Mouse (Mus musculus) embryonic fibroblast, embryonic 13.5 days (primary cell): Measurements from ENCODE around the gene Tbc1d10c. TPM values are rescaled to one million over a fixed set of nuclear protein-coding genes. Genes with fewer than 3 reads are reported as not detected.
"Not testable (repeated sequence)": the region's sequence is repeated elsewhere in the genome, so short reads cannot be mapped to it uniquely, and the experiment has no call there.

Experiments
- H3K27ac ChIP-seq: 2 replicates; pipeline ENCODE4 v1.5.1; 2012; ENCODE audit warnings: low read length, control low read depth, inconsistent platforms; ENCODE audit not compliant: insufficient read depth
- H3K4me1 ChIP-seq: 2 replicates; pipeline ENCODE4 v1.6.1; 2011; ENCODE audit warnings: low read length; ENCODE audit not compliant: control insufficient read depth, insufficient read depth
- H3K4me3 ChIP-seq: 2 replicates; pipeline ENCODE4 v1.5.1; 2011; ENCODE audit warnings: mild to moderate bottlenecking, control low read depth, low read length; ENCODE audit not compliant: insufficient read depth
- CTCF ChIP-seq: IDR thresholded peaks from 2 replicates; pipeline ENCODE4 v1.5.1; 2011; ENCODE audit warnings: mild to moderate bottlenecking, control low read depth, low read length, moderate library complexity, borderline replicate concordance; ENCODE audit not compliant: insufficient read depth
- POLR2A ChIP-seq: IDR thresholded peaks from 2 replicates; pipeline ENCODE4 v1.6.1; 2011; ENCODE audit warnings: low read depth, mild to moderate bottlenecking, control low read depth, low read length, moderate library complexity
- polyA plus RNA-seq: library from polyadenylated mRNA; stranded (reverse); fragments of >200 nt; gene quantifications from 2 replicates; pipeline ENCODE4 v1.2.4, GENCODE M21; 2011; ENCODE audit warnings: low read depth; ENCODE audit not compliant: missing spikeins, insufficient read length

Gene Tbc1d10c
- polyA plus RNA-seq, 1 experiment, result 0.25 TPM

DNA sequence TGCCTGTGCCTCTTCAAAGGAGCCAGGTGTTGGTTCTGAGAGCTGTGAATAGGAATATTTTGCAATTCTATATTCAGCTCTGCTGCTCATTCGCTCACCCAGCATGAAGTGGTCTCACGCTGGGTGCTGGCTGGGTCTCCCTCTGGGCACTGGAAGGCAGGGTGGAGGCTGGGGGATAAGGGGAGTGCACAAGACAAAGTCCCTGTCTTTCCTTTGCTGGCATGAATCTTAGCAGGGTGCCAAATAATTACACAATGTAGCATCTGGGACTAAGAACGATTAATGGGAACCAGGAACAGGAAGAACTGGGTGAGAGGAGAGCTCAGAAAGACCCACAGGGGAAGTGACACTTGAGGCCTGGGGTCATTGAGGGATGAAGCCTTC, 44.1 kb downstream of the Tbc1d10c start:
- TF ChIP-seq POLR2A (no peak), CTCF (no peak)
- Histone ChIP-seq H3K27ac (no peak overlapping the region), H3K4me3 (no peak overlapping the region), H3K4me1 (no peaks in the 10 kb centered on the region)

DNA sequence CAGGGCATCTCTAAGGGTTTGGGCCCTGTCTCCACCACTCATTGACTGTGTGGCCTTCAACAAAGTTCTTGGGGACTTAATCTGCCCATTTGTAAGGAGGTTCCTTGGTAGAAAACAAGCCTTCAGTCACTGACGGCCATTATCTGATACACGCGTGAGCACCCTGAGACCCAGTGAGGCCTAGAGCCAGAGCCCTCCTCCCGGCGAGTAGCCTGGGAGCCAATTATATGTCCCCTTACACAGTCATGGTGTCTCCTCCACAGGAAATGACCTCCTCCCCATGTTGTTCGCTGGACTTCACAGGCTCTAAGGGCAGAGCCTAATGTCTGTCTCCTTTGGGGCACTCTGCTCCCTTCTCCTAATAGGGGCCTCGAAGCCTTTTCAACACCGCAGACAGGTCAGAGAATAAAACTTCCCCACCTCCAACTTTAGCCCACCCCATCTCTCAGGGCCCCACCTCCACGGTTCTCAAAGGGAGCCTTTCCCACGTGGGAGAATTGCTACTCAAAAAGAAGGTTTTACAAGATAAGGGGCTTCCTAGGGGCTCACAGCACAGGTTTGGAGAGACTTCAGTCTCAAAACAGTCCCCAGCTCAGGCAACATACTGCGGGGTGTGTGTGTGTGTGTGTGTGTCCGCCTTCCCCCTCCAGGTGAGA, 44.6 kb downstream of the Tbc1d10c start:
- H3K4me3 ChIP-seq, result no peak overlapping the region
- no peak for TF ChIP-seq CTCF
- no peak overlapping the region for H3K27ac ChIP-seq
- no peaks in the 10 kb centered on the region for H3K4me1 ChIP-seq

DNA sequence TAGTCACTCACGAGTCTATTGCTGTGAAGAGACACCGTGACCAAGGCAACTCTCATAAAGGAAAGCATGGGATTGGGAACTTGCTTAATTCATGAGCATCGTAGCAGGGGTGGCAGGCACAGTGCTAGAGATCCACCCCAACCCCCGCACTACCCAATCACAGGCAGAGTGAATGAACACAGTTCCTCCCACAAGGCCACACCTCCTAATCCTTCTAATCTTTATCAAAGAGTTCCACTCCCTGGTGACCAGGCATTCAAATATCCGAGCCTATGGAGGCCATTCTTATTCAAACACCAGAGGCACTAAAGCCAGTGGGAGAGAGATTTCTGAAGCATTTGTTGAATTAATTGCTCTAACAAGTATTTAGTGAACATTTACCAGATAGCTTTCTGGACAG, 45.1 kb downstream of the Tbc1d10c start:
- Histone ChIP-seq H3K27ac (no peak overlapping the region), H3K4me3 (no peak overlapping the region), H3K4me1 (no peaks in the 10 kb centered on the region)
- TF ChIP-seq CTCF, result no peak
- TF ChIP-seq POLR2A, result no peak

DNA sequence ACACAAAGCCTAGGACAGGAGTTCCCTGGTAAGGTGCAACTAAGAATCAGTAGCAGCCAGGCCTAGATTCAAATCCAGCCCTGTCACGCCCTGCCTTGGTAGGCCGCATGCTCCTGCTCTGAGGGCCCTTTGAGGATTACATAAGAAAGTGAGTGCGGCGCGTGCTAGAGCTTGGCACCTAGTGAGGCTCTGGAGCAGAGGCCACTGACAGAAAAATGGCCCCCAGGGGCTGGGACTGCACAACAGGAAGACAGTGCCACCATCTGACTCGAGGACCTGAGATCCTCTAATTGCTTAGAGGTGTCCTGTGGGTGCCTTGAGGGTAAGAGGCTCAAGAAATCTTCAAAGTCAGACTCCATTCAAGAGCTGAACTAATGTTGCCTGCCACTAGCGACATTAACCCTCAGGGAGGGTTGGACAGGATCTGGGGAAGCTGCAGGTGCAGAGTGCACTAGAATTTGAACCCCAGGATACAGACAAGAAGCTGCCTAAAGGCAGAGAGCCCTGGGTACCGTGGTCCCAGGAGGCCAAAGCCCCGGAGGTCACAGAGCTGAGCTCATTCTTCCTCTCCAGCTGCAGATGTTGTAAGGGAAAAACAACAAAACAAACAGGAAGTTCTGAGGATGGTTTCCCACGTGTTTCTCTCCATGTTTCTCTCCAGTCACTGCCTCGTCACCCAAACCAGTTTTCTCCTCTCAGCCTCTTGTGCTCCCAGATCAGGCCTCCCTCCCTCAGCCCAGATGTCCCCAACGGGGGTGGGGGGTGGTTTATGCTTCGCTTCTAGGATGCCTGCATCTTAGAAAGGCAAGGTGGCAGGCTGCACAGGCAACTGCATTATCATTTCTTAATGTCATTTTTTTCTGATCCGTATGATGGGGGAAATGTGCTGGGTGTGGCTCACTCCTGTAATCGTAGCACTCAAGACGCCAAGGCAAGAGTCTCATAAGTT, 46.3 kb downstream of the Tbc1d10c start:
- no peak overlapping the region for H3K4me3 ChIP-seq
- H3K27ac ChIP-seq, result no peak overlapping the region
- H3K4me1 ChIP-seq, result no peaks in the 10 kb centered on the region
- TF ChIP-seq POLR2A (no peak), CTCF (no peak)

DNA sequence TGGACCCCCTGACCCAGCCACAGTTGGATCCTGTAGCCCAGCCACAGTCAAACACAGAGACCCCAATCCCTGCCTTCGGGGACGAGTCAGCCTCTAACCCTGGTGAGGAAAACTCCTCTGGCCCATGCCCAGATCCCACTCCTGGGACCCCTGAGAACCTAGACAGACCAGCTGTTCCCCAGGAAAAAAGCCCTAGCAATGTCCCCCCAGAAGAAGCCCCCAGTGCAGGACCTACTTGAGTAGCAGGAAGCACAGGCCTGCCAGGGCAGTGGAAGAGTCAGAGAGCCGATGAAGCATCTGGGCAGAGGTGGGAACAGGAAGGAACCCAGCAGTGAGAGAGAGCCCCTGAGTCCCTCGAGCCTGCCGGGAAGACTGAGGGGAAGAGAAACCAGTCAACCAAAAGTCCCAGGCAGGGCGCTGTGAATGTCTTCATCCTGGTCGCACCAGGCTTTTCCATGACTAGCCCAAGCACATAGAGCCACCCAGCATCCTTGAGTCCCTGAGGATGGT, 47.3 kb downstream of the Tbc1d10c start, which contains the start of gene Cabp4:
Gene Cabp4 (minus strand): TSS at position 275 of the 510 bp plus-strand sequence.
- no peak within 1 kb of the TSS for H3K4me3 ChIP-seq
- no peak for TF ChIP-seq POLR2A
- TF ChIP-seq CTCF, result no peak

DNA sequence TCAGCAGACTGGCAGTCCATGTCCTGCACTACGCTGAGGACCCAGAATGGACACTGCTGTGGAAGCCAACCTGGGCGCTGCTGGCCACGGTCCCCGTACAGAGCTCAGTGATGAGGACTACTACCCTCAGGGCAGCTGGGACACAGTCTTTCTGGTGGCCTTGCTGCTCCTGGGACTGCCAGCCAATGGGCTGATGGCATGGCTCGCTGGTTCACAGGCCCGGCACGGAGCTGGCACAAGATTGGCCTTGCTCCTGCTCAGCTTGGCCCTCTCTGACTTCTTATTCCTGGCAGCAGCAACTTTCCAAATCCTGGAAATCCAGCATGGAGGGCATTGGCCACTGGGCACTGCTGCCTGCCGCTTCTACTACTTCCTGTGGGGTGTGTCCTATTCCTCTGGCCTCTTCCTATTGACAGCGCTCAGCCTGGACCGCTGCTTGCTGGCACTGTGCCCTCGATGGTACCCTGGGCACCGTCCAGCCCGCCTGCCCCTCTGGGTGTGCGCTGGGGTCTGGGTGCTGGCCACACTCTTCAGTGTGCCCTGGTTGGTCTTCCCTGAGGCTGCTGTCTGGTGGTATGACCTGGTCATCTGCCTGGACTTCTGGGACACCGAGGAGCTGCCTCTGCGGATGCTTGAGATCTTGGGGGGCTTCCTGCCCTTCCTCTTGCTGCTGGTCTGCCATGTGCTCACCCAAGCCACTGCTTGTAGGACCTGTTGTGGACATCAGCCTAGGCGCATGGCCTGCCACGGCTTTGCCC, 48.5 kb downstream of the Tbc1d10c start:
- TF ChIP-seq POLR2A, result no peak
- TF ChIP-seq CTCF, result no peak
- Histone ChIP-seq H3K4me1 (no peaks in the 10 kb centered on the region), H3K27ac (no peak overlapping the region), H3K4me3 (no peak overlapping the region)

More for the DNA sequence above, 47.3 kb downstream of the Tbc1d10c start, which contains the start of gene Cabp4:
- Histone ChIP-seq H3K27ac (no peak within 1 kb of the TSS), H3K4me1 (no peaks in the 10 kb centered on the region)

DNA sequence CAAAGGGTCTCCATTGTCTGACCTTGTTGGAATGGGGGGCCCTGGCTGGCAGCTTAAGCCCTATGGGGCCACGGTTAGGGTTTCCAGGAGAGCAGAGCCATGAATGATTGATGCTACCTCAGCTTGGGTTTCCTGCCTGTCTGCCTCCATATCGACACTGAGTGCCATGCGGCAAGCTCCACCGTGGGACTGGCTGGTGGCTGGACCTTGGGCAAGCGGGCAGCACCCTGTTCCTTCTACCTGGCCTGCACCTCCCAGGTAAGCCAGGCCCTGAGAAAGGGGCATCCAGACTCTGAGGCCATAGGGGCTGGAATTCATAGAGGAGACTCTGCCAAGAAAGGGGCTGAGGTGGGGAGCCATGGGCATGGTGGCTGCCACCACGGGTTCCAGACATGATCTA, 50.9 kb downstream of the Tbc1d10c start:
- H3K4me1 ChIP-seq, result no peaks in the 10 kb centered on the region
- H3K4me3 ChIP-seq, result no peak overlapping the region
- TF ChIP-seq CTCF (no peak), POLR2A (no peak)
- no peak overlapping the region for H3K27ac ChIP-seq

DNA sequence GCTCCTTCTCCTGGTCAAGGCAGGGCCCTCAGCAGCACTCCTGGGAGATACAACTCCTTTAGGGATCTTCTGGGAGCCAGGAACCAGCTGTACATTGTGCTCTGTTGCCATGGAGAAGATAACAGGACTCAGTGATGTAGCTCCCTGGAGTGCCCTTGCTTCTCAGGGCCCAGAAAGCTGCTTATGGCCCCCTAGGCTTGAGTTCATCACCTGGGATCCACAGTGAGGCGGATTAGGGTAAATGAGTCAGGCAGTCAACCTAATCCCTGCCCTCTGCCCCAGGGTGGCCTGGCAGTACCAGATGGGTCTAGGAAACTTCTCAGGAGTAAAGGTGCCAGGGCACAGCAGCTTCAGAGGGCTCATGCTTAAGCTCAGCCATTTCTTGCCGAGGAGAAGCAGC, 51.6 kb downstream of the Tbc1d10c start, which contains the start of gene Gpr152:
Gene Gpr152 (plus strand): TSS at position 342 of the 400 bp plus-strand sequence.
- Histone ChIP-seq H3K4me1 (peaks cover 2% of the 10 kb centered on the region; the same call in 1 of the 2 replicates), H3K27ac (no peak within 1 kb of the TSS), H3K4me3 (no peak within 1 kb of the TSS)
- no peak for TF ChIP-seq CTCF
- no peak for TF ChIP-seq POLR2A

DNA sequence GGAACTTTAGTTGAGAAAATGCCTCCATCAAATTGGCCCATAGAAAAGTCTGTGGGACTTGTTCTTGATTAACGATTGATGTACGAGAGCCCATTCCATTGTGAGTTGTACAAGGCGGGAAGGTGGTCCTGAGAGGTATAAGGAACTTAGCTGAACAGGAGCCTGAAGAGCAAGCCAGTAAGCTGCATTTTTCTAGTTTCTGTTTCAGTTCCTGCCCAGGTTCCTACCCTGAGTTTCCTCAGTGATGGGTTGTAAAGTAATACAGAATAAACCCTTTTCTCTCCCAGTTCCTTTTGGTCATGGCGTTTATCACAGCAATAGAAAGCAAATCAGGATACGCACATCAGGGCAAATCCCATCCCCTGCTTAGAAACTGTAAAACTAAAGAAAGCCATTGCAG, 53.2 kb downstream of the Tbc1d10c start:
- Histone ChIP-seq H3K27ac (no peak overlapping the region), H3K4me1 (peaks cover 2% of the 10 kb centered on the region; the same call in 1 of the 2 replicates), H3K4me3 (no peak overlapping the region)
- TF ChIP-seq CTCF (no peak), POLR2A (no peak)

DNA sequence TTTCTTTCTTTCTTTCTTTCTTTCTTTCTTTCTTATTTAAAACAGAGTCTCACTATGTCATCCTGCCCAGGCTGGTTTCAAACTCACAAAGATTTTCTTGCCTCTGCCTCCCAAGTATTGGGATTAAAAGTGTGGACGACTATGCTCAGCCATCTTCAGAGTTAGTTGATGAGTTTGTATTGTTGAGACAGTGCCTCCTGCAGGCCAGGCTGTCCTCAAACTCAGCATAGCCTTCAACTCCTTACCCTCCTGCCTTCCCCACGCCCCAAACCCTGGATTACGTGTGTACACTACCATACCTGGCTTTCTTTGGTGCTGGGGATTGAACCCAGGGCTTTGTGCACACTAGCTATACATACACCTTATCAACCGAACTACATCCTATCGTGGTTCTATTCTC, 54.6 kb downstream of the Tbc1d10c start:
- TF ChIP-seq POLR2A (no peak), CTCF (no peak)

DNA sequence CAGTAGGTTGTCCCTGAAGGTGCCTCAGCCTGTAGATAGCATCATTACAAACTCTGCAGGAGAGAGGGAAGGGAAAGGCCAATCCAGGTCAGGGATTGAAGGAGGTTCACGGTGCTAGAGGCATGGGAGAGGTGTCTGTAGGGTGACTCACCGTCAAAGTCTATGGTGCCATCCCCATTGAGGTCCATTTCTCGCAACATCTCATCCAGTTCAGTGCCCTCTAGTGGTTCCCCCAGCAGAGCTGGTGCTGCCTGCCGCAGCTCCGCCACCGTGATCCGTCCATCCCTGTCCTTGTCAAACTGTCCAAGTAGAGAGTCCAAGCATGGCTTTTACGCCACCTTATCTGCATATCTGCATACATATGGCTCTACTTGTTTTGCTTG, 55.1 kb downstream of the Tbc1d10c start:
- H3K4me3 ChIP-seq, H3K4me1 ChIP-seq, H3K27ac ChIP-seq: not testable (repeated sequence)

More for the DNA sequence above, 54.6 kb downstream of the Tbc1d10c start:
- H3K27ac ChIP-seq, result no peak overlapping the region
- H3K4me1 ChIP-seq, result peaks cover 2% of the 10 kb centered on the region; the same call in 1 of the 2 replicates
- no peak overlapping the region for H3K4me3 ChIP-seq

DNA sequence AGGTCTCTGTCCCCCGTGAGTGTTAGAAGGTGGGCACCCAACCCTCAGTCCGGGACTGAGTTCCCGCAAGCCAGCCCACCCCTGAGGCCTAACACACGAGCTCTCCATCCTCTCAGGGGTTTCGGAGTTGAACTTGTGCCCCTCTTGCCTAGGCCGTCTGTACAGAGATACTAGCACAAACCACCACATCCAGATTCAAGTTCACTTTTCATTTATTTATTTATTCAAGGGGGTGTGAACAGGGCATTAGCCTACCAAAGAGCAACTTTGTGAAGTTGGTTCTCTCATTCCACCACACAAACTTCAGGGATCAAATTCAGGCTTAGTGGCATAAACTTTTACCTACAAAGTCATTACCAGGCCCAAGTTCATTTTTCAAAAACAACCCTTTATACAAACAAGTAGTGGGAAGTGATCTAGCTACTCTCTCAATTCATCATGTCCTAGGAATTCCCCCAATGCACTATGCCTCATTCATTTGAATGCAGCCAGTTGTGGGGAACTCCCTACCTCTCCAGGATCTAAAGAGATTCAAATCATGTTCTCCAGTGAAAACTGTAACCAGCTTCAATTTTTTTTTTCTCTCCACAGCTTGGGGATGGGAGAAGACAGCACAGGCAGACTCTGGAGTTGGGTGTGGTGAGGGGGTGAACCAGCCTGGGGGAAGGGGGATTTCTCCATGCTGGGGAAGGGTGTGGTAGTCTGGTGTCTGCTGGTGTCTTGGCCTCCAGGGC, 55.7 kb downstream of the Tbc1d10c start:
- not testable (repeated sequence) for H3K4me3 ChIP-seq, H3K4me1 ChIP-seq
- peak overlapping the region; percentile 16; the same call in 1 of the 2 replicates for H3K27ac ChIP-seq
